Mouse (Mus musculus) activated CD4-positive, CD25-positive, alpha-beta regulatory T cell, adult 9 weeks (primary cell): ENCODE results near the gene Rhox12. TPM values are rescaled to one million over a fixed set of nuclear protein-coding genes. Genes with fewer than 3 reads are reported as not detected.

ENCODE experiments used
- polyA plus RNA-seq: library from polyadenylated mRNA; unstranded; fragments of 100-300 nt; shearing (Covaris generic); gene quantifications from one replicate; pipeline ENCODE4 v1.2.1, GENCODE M21; 2017

Gene Rhox12
- polyA plus RNA-seq = not detected

GRCm38 (mm10) chrX:38110807-38111206, at the start of gene Rhox12:
Gene Rhox12 (minus strand): TSS chrX:38110907.

DNA sequence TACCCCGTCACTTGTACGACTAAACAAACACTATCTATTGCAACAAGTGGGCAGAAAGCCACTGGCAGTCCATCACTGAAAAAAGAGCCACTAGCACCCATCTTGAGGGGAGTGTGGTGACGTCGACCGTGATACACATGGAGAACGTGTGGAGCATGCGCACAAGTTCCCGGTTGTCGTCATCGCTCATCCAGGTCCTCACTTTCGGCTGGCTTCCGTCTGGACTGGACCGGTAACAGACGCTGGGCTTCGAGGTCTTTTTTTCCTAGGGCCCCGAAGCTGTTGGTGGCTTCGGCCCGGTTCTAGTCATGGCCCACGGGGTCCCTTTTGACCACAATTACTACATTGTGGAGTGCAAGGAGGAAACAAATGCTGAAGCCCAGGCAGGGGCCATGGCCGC, 10.3 kb upstream of the Rhox12 start, which contains the start of gene Rhox13:
Gene Rhox13, plus strand, starts transcription at position 238 of the 400 bp plus-strand sequence.

GRCm38 (mm10) chrX:38085041-38085440, 25.7 kb downstream of the Rhox12 start, which contains the start of gene Rhox11:
Gene Rhox11 (minus strand): TSS chrX:38085141.

GRCm38 (mm10) chrX:38066175-38066574, 44.5 kb downstream of the Rhox12 start, which contains the start of gene Rhox10:
Gene Rhox10 (plus strand): TSS chrX:38066475.

Other genes starting within 250 kb of the Rhox12 start
- not detected for gene Rhox8, start 232.0 kb downstream of the Rhox12 start, polyA plus RNA-seq
- gene Rhox7b, start 213.7 kb downstream of the Rhox12 start, polyA plus RNA-seq = not detected
- not detected for gene Rhox9, start 209.1 kb downstream of the Rhox12 start, polyA plus RNA-seq
- gene Btg1-ps1, start 92.1 kb downstream of the Rhox12 start, polyA plus RNA-seq = not detected
- not detected for gene Btg1-ps2, start 67.8 kb downstream of the Rhox12 start, polyA plus RNA-seq
- not detected for gene Rhox10, start 44.4 kb downstream of the Rhox12 start, polyA plus RNA-seq
- not detected for gene Rhox11, start 25.8 kb downstream of the Rhox12 start, polyA plus RNA-seq
- gene Rhox13, start 10.3 kb upstream of the Rhox12 start, polyA plus RNA-seq = not detected
- gene Zbtb33, start 78.9 kb upstream of the Rhox12 start, polyA plus RNA-seq = 1.8 TPM
- 0.98 TPM for gene Tmem255a, start 141.5 kb upstream of the Rhox12 start, polyA plus RNA-seq
- gene Atp1b4, start 205.3 kb upstream of the Rhox12 start, polyA plus RNA-seq = not detected